Mouse (Mus musculus) left cerebral cortex, postnatal 25 days (tissue): ENCODE measurements around the gene Pirb. TPM values are rescaled to one million over a fixed set of nuclear protein-coding genes. Genes with fewer than 3 reads are reported as not detected.

Source experiments
- total RNA-seq, 2 experiments: library from RNA; stranded (reverse); gene quantifications; 2 replicates each; pipeline ENCODE4 v1.2.3; 2021

The Pirb gene
- total RNA-seq, 2 experiments from 2014 or later = 0.18 to 0.21 TPM

Other genes with a start within 250 kb of the Pirb start
- gene Tarm1, start 217.8 kb downstream of the Pirb start, total RNA-seq = not detected
- 1 to 10 TPM in 1 of 2 experiments, under 1 TPM in 1; 0.66 to 1.1 TPM for gene Oscar, start 104.2 kb downstream of the Pirb start, total RNA-seq
- 100 to 1,000 TPM; 542 to 549 TPM for gene Ndufa3, start 103.0 kb downstream of the Pirb start, total RNA-seq
- gene Tfpt, start 90.5 kb downstream of the Pirb start, total RNA-seq = 10 to 100 TPM; 40.6 to 45.0 TPM
- 10 to 100 TPM; 45.4 to 46.2 TPM for gene Prpf31, start 90.4 kb downstream of the Pirb start, total RNA-seq
- gene Cnot3, start 75.1 kb downstream of the Pirb start, total RNA-seq = 10 to 100 TPM; 53.1 to 58.1 TPM
- 1 to 10 TPM; 5.0 to 5.7 TPM for gene Leng1, start 54.6 kb downstream of the Pirb start, total RNA-seq
- 1 to 10 TPM; 6.5 to 7.1 TPM for gene Tmc4, start 42.8 kb downstream of the Pirb start, total RNA-seq
- 10 to 100 TPM; 71.6 to 73.4 TPM for gene Tsen34, start 27.5 kb downstream of the Pirb start, total RNA-seq
- gene Mboat7, start 26.9 kb downstream of the Pirb start, total RNA-seq = 100 to 1,000 TPM; 212 to 220 TPM
- 100 to 1,000 TPM; 322 to 328 TPM for gene Rps9, start 16.4 kb downstream of the Pirb start, total RNA-seq
- not detected for gene Gm15448, start 105.3 kb upstream of the Pirb start, total RNA-seq
- gene Pira2, start 124.7 kb upstream of the Pirb start, total RNA-seq = not detected
- gene Gm14548, start 177.7 kb upstream of the Pirb start, total RNA-seq = not detected
- gene Lilra6, start 195.1 kb upstream of the Pirb start, total RNA-seq = not detected